Comparison of ENCODE assay signal across 28 mouse cellular contexts in genomic region chr10:8525354-8525753, GRCm38 (mm10). TPM values are rescaled to one million over a fixed set of nuclear protein-coding genes. Genes with fewer than 3 reads are reported as not detected.
"Had no signal": no experiment of that assay in that cellular context is flagged by ENCODE, and none has a peak within 500 bp of the region (broad histone marks: within the 10 kb centered on the region; RNA-seq: fewer than 3 reads in every experiment).

No protein-coding gene starts in this region.

- H3K9ac ChIP-seq: embryonic facial prominence, embryonic 12.5 days; embryonic facial prominence, embryonic 13.5 days; embryonic facial prominence, embryonic 15.5 days; forebrain, embryonic 12.5 days; forebrain, embryonic 13.5 days; forebrain, embryonic 15.5 days; forebrain, postnatal 0 days had no signal

- H3K4me3 ChIP-seq: embryonic facial prominence, embryonic 10.5 days; embryonic facial prominence, embryonic 12.5 days; embryonic facial prominence, embryonic 13.5 days; embryonic facial prominence, embryonic 15.5 days; erythroblast, embryonic 14.5 days; forebrain, embryonic 10.5 days; forebrain, embryonic 12.5 days; forebrain, embryonic 13.5 days; forebrain, embryonic 15.5 days; gastrocnemius, adult 2 months; heart, adult 2 months had no signal

- H3K9me3 ChIP-seq: embryonic facial prominence, embryonic 10.5 days; embryonic facial prominence, embryonic 12.5 days; embryonic facial prominence, embryonic 13.5 days; embryonic facial prominence, embryonic 15.5 days; forebrain, embryonic 10.5 days; forebrain, embryonic 12.5 days; forebrain, embryonic 13.5 days; forebrain, embryonic 15.5 days had no signal

- H3K27me3 ChIP-seq: embryonic facial prominence, embryonic 12.5 days; forebrain, embryonic 12.5 days; forebrain, embryonic 15.5 days had no signal

- H3K4me2 ChIP-seq: embryonic facial prominence, embryonic 12.5 days; embryonic facial prominence, embryonic 13.5 days; embryonic facial prominence, embryonic 15.5 days; forebrain, embryonic 12.5 days; forebrain, embryonic 13.5 days; forebrain, embryonic 15.5 days had no signal

- H3K36me3 ChIP-seq: embryonic facial prominence, embryonic 10.5 days; embryonic facial prominence, embryonic 12.5 days; embryonic facial prominence, embryonic 13.5 days; embryonic facial prominence, embryonic 15.5 days; forebrain, embryonic 10.5 days; forebrain, embryonic 12.5 days; forebrain, embryonic 15.5 days had no signal

- ATAC-seq: forebrain, embryonic 13.5 days; forebrain, embryonic 14.5 days; forebrain, embryonic 15.5 days; forebrain, embryonic 16.5 days; forebrain, postnatal 0 days had no signal

- DNase-seq: cerebellum, adult 2 months; cerebellum, adult 8-10 months; cerebellum, adult 9-10 months; cerebellum, adult 9-11 months; cerebellum, postnatal 10 days; cerebellum, postnatal 14 days; cerebellum, postnatal 25 days; cerebellum, postnatal 36 days; embryo, embryonic 11 days; forebrain, postnatal 0 days; gastrocnemius, adult 2 months; gastrocnemius, postnatal 10 days; gastrocnemius, postnatal 14 days; gastrocnemius, postnatal 25 days; gastrocnemius, postnatal 36 days; heart, adult 18-20 months; heart, adult 2 months had no signal

- H3K27ac ChIP-seq: embryonic facial prominence, embryonic 10.5 days; embryonic facial prominence, embryonic 12.5 days; embryonic facial prominence, embryonic 13.5 days; embryonic facial prominence, embryonic 15.5 days; forebrain, embryonic 10.5 days; forebrain, embryonic 12.5 days; forebrain, embryonic 13.5 days; forebrain, embryonic 15.5 days; gastrocnemius, adult 2 months; heart, adult 2 months had no signal

- H3K4me1 ChIP-seq: embryonic facial prominence, embryonic 12.5 days; embryonic facial prominence, embryonic 15.5 days; forebrain, embryonic 12.5 days had no signal

RNA-seq across cellular contexts. Expression of gene Ust, which starts 6.7 kb away (rescaled TPM):
- polyA plus RNA-seq: erythroblast, embryonic 14.5 days had no signal
